Mouse (Mus musculus) neural tube, embryonic 14.5 days (tissue): ENCODE measurements around the gene Trim13. TPM values are rescaled to one million over a fixed set of nuclear protein-coding genes. Genes with fewer than 3 reads are reported as not detected.

Experiments used
- ATAC-seq: fragments of 200-750 bp; cut with Nextera tagmentation; 2 replicates; pipeline ENCODE4 v1.8.0; 2017; ENCODE audit warnings: low read depth, mild to moderate bottlenecking, moderate TSS enrichment, moderate library complexity
- H3K27ac ChIP-seq: fragments of 300-500 bp; sonication (generic); 2 replicates; pipeline ENCODE4 v1.5.1; 2014; ENCODE audit warnings: low read depth, mild to moderate bottlenecking, control low read depth, low read length, moderate library complexity, mixed read lengths
- H3K27me3 ChIP-seq: fragments of 300-500 bp; sonication (generic); 2 replicates; pipeline ENCODE4 v1.6.1; 2014; ENCODE audit warnings: low read length; ENCODE audit not compliant: control insufficient read depth, insufficient read depth
- H3K36me3 ChIP-seq: fragments of 300-500 bp; sonication (generic); 2 replicates; pipeline ENCODE4 v1.6.1; 2014; ENCODE audit warnings: low read length, mixed read lengths; ENCODE audit not compliant: control insufficient read depth, insufficient read depth
- H3K4me1 ChIP-seq: fragments of 300-500 bp; sonication (generic); 2 replicates; pipeline ENCODE4 v1.6.1; 2014; ENCODE audit warnings: low read length; ENCODE audit not compliant: control insufficient read depth, insufficient read depth
- H3K4me2 ChIP-seq: fragments of 300-500 bp; sonication (generic); 2 replicates; pipeline ENCODE4 v1.6.1; 2014; ENCODE audit warnings: mild to moderate bottlenecking, low read depth, low read length, control low read depth
- H3K4me3 ChIP-seq: fragments of 300-500 bp; sonication (generic); 2 replicates; pipeline ENCODE4 v1.5.1; 2014; ENCODE audit warnings: low read depth, low read length, control low read depth, mixed read lengths
- H3K9ac ChIP-seq: fragments of 300-500 bp; sonication (generic); replicated peaks from 2 replicates; pipeline ENCODE4 v1.6.1; 2014; ENCODE audit warnings: low read depth, mild to moderate bottlenecking, control low read depth, low read length, mixed read lengths
- H3K9me3 ChIP-seq: fragments of 300-500 bp; sonication (generic); 2 replicates; pipeline ENCODE4 v1.6.1; 2016; ENCODE audit warnings: low read length; ENCODE audit not compliant: control insufficient read depth
- WGBS: fragments of 180-500 bp; shearing (Covaris S2); extraction: QIAGEN DNeasy Blood & Tissue Kit; methylation state at CpG from one replicate; pipeline ENCODE4 v1.1.7; 2014; 5-methylcytosine and 5-hydroxymethylcytosine counted together
- microRNA counts: library from miRNA; unstranded; fragments of <30 nt; microRNA quantifications from one replicate; lab custom pipeline; 2016
- microRNA-seq: library from miRNA; unstranded; fragments of <30 nt; microRNA quantifications from one replicate; pipeline ENCODE4, GENCODE M21; 2016
- polyA plus RNA-seq: library from polyadenylated mRNA; unstranded; fragments of >200 nt; fragmentation: Nextera tagmentation; extraction: Ambion mirVana; gene quantifications from 2 replicates; pipeline ENCODE4 v1.2.1, GENCODE M21; 2014

Trim13 gene
- polyA plus RNA-seq, 1 experiment from 2014 or later = 48.5 TPM

DNA sequence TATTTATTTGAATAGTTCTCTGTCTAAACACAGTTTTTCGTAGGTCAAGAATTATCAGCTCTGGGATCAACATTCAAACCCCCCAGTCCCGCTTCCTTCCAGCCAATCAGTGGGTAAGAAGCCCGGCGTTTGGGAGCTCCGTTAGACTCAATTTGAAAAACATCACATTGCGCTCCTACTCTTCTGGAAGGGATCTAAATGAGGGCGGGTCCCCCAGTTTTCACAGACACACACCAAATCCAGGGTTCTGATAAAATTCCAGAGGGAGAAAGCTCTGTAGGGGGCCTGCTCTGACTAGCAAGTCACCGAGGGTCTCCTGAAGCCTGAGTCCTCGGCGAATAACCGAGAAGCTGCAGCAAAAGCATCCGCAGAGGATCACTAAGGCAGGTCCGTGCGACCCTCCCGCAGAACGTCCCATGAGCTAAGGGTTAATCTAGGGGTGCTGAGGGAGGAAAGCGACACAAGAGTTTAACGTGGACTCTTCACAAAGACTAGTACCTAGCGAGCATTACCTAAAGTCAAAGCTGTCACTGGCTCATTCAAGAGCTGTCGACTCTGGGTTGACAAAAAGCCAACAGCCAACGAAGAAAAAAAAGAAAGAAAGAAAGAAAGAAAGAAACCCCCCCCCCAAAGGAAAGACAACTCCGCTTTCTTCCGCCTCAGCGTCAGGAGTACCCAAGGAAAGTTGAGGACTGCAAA lies 49.3 kb downstream of the Trim13 start:
- WGBS = 0% methylated on average over 24 of the region's 24 CpGs
- no peaks in the 10 kb centered on the region for H3K4me1 ChIP-seq
- ATAC-seq = no peak

GRCm38 (mm10) chr14:61647881-61648684 lies 50.0 kb downstream of the Trim13 start:
- H3K4me1 ChIP-seq = no peaks in the 10 kb centered on the region
- under 1% methylated on average over 81 of the region's 95 CpGs for WGBS

More for the DNA sequence above, 49.3 kb downstream of the Trim13 start:
- Histone ChIP-seq H3K4me3 (peak overlapping the region; percentile 88), H3K27ac (peak overlapping the region; percentile 87), H3K36me3 (no peaks in the 10 kb centered on the region), H3K27me3 (no peaks in the 10 kb centered on the region), H3K9ac (peak overlapping the region; percentile 72), H3K9me3 (no peaks in the 10 kb centered on the region), H3K4me2 (peak overlapping the region; percentile 94)

GRCm38 (mm10) chr14:61648685-61649504 lies 50.8 kb downstream of the Trim13 start:
- peak overlapping the region; percentile 94 for H3K4me2 ChIP-seq
- no peaks in the 10 kb centered on the region for H3K9me3 ChIP-seq
- no peaks in the 10 kb centered on the region for H3K27me3 ChIP-seq
- peak; percentile 95 for ATAC-seq
- peak overlapping the region; percentile 72 for H3K9ac ChIP-seq
- H3K4me3 ChIP-seq = peak overlapping the region; percentile 88
- 2% methylated on average over 61 of the region's 62 CpGs for WGBS
- no peaks in the 10 kb centered on the region for H3K36me3 ChIP-seq
- H3K27ac ChIP-seq = peak overlapping the region; percentile 87
- no peaks in the 10 kb centered on the region for H3K4me1 ChIP-seq

More at GRCm38 (mm10) chr14:61647881-61648684, 50.0 kb downstream of the Trim13 start:
- Histone ChIP-seq H3K4me3 (peak overlapping the region; percentile 88), H3K27ac (peak overlapping the region; percentile 87), H3K27me3 (no peaks in the 10 kb centered on the region), H3K9me3 (no peaks in the 10 kb centered on the region), H3K4me2 (peak overlapping the region; percentile 94), H3K9ac (peak overlapping the region; percentile 72), H3K36me3 (no peaks in the 10 kb centered on the region)
- peak; percentile 73 for ATAC-seq

DNA sequence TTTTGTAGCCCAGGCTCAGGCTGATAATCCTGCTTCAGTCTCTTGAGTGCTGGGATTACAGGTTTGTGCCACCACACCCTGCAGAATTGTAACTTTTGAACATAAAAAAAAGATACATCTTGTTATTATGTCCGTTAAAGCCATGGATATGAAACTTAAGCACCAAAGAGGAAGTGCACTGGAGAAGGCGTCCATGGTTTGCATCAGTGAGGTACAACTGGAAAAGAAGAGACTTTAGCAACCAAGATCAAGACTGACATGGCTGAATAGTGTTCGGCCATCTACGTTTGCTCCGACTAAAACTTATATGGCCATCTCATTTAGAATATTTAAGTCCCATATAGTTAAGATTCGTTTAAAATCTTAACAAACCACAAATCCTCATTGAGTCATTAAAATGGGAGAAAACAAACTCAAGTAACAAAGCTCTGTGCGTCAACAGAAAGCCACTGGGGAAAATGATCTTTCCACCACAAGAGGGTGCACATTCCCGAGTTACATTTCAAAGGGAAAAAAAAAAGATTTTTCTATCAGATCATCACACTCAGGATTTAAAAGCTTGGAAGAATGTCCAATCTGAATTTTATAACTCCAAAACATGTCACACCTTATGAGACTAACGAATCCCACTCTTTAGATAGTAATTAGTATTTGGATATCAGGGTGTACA lies 52.4 kb downstream of the Trim13 start:
- 41% methylated on average over 9 of the region's 9 CpGs for WGBS
- H3K4me2 ChIP-seq = no peak overlapping the region
- ATAC-seq = no peak
- H3K36me3 ChIP-seq = no peaks in the 10 kb centered on the region
- no peaks in the 10 kb centered on the region for H3K4me1 ChIP-seq
- no peaks in the 10 kb centered on the region for H3K9me3 ChIP-seq
- H3K9ac ChIP-seq = no peak overlapping the region
- no peak overlapping the region for H3K27ac ChIP-seq
- no peak overlapping the region for H3K4me3 ChIP-seq
- no peaks in the 10 kb centered on the region for H3K27me3 ChIP-seq

MicroRNAs within 50 kb of the gene (microRNA counts, 519-probe panel; counts per million panel counts)
- microRNA mmu-miR-15a (lab: Ali Mortazavi, UCI) = 5,713 counts per million, percentile 82 among the panel's probes with 10 or more counts
- 6,927 counts per million, percentile 96 among the panel's probes with 10 or more counts for microRNA mmu-miR-16 (lab: Ali Mortazavi, UCI)

Small RNA genes within 50 kb of the gene (microRNA-seq; reads per million reads assigned to microRNA genes)
- gene Mir15a (2,326 reads per million, percentile 84 among the genes with 10 or more reads in this experiment), gene Mir16-1 (1,894 reads per million, percentile 81 among the genes with 10 or more reads in this experiment)

Other genes starting within 250 kb of the Trim13 start
- gene Ebpl, start 237.8 kb upstream of the Trim13 start, polyA plus RNA-seq = 10.9 and 11.1 TPM in 2 replicates
- 82.1 and 95.0 TPM in 2 replicates for gene Kpna3, start 158.4 kb upstream of the Trim13 start, polyA plus RNA-seq
- 61.4 and 66.3 TPM in 2 replicates for gene Spryd7, start 41.4 kb upstream of the Trim13 start, polyA plus RNA-seq
- 4.4 and 4.8 TPM in 2 replicates for gene Kcnrg, start 9.2 kb downstream of the Trim13 start, polyA plus RNA-seq